Mouse (Mus musculus) lung, postnatal 10 days (tissue): ENCODE measurements around the gene Nos1.

ENCODE experiments used
- DNase-seq: peaks from one replicate; pipeline ENCODE4 v3.0.0; 2021

Gene Nos1

GRCm38 (mm10) chr5:118004619-118005018, 223.8 kb downstream of the Nos1 start:
- peak; percentile 62 for DNase-seq

GRCm38 (mm10) chr5:118005728-118006127, 224.9 kb downstream of the Nos1 start:
- DNase-seq: no peak

DNA sequence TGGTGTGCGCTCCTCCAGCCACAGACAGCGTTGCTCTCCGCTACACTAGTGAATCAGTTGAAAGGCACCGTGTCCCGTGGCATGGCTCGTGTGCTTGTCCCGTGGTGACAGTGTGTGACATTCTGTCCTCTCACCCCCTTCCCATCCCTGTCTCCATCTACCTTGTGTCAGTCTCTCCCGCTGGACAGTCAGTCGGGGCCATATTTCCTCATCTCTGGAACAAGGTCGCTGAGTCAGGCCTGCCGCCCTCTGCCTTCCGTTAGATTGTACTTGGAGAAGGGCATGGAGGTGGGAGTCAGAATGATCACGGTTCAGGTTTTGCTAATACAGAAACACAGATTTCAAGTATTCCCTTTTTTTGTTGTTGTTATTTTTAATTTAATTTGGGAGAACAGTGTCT, 227.5 kb downstream of the Nos1 start:
- DNase-seq: no peak
